Mouse (Mus musculus) MEL (cell line): ENCODE measurements around the gene Lhpp.

Experiments
- NELFE ChIP-seq: IDR thresholded peaks from 2 replicates; pipeline ENCODE4 v1.6.1; 2011; ENCODE audit warnings: low read depth, low read length, improper control_type of control experiment
- POLR2A ChIP-seq, 2 experiments: IDR thresholded peaks; 2 replicates each; pipeline ENCODE4 v1.6.1; 2011 to 2012; ENCODE audit warnings: low read length in 2 of 2, mild to moderate bottlenecking in 2 of 2, control low read depth in 1 of 2, improper control_type of control experiment in 1 of 2, low read depth in 1 of 2, moderate library complexity in 1 of 2; ENCODE audit not compliant: control insufficient read depth in 1 of 2, insufficient read depth in 1 of 2, poor library complexity in 1 of 2
- RCOR1 ChIP-seq: IDR thresholded peaks from 2 replicates; pipeline ENCODE4 v1.6.1; 2012; ENCODE audit warnings: low read depth, mild to moderate bottlenecking, inconsistent platforms, low read length, improper control_type of control experiment
- USF1 ChIP-seq: IDR thresholded peaks from 2 replicates; pipeline ENCODE4 v1.6.1; 2014; ENCODE audit warnings: low read depth, mild to moderate bottlenecking, inconsistent platforms, low read length, improper control_type of control experiment, moderate library complexity

GRCm38 (mm10) chr7:132705130-132705529 lies 94.7 kb downstream of the Lhpp start:
- no peak for TF ChIP-seq USF1
- no peak for TF ChIP-seq NELFE
- no peak for TF ChIP-seq RCOR1
- no peak for TF ChIP-seq POLR2A (IDR thresholded peaks at IDR 0.05; ENCODE audit: control insufficient read depth in 1 of 2, insufficient read depth in 1 of 2, low read depth in 1 of 2, low read length in 2 of 2, poor library complexity in 1 of 2)
